Mouse (Mus musculus) liver, adult 2 months (tissue): ENCODE measurements at regions not wholly inside any gene's neighbourhood (a gene's known extent, or its start where the extent isn't known, plus 50 kb on each side); places are given as distances from the start of the nearest gene placed in this dataset.

Experiments used
- CTCF ChIP-seq: fragments of 200-500 bp; IDR thresholded peaks from 2 replicates; pipeline ENCODE4 v1.5.1; 2011; ENCODE audit warnings: low read depth, low read length, control low read depth
- POLR2A ChIP-seq: fragments of 200-500 bp; IDR thresholded peaks from 2 replicates; pipeline ENCODE4 v1.6.1; 2011; ENCODE audit warnings: low read length, control low read depth; ENCODE audit not compliant: insufficient read depth; ENCODE audit errors: extremely low read depth

DNA sequence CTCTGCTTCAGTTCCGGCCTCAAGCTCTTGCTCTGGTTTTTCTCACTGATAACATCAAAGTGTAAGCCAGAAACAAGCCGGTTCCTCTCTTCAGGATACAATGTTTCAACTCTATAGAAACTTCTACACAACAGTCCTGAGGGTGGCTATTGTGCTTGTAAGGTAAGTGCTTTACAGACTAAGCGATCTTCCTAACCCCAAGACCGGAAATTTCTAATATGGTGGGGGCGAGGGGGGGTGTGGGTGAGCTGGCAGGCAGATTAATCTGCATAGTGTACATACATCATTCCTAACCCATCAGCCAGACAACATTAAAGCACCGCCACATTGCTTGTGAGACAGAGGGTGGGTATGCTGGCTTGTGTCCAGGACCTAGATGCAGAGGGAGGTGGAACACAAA, 200.8 kb downstream of the Uaca start:
- TF ChIP-seq CTCF: no peak
- no peak for TF ChIP-seq POLR2A
